Mouse (Mus musculus) cerebellum, adult 18-20 months (tissue): ENCODE results near the gene Sell.
"Not testable (repeated sequence)": the region's sequence is repeated elsewhere in the genome, so short reads cannot be mapped to it uniquely, and the experiment has no call there.

Experiments
- DNase-seq, 2 experiments: peaks; one replicate each; pipeline ENCODE4 v3.0.0; 2021

The Sell gene

DNA sequence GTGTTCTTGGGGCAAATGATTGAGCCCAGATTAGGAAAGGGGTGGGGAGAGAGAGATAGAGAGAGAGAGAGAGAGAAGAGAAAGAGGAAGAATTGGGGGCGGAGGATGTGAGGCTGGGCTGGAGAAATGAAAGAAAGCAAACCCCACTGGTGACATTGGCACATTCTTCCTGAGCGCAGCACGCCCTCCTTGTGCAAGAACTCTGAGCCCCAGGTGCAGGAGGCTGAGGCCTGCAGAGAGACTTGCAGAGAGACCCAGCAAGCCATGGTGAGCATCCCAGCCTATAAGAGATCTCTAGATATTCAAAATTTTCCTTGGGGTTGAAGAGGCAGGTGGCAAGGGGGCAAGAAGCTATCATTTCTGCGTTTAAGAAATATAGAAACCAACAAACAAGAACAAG, at the start of gene Sell:
Sell (plus strand) TSS at position 58 of the 400 bp plus-strand sequence.
- no peak for DNase-seq

DNA sequence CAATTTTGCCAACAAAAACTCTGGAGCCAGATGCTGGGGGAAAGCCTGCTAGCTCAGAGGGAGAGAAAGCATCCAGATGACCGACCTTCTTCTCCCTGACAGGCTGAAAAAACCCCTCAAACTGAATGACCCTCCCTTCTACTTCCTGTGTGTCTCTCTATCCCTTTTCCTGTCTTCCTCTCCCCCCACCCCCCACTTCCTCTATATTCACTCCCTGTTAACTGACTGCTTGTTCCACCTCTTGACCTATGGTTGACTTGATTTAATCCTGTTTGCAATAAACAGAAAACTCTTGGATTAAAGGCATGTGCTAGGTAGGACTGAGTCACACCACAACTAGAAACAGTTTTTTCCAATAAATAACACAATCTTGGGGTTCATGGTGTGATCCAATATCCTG, 47.2 kb upstream of the Sell start:
- no peak for DNase-seq

DNA sequence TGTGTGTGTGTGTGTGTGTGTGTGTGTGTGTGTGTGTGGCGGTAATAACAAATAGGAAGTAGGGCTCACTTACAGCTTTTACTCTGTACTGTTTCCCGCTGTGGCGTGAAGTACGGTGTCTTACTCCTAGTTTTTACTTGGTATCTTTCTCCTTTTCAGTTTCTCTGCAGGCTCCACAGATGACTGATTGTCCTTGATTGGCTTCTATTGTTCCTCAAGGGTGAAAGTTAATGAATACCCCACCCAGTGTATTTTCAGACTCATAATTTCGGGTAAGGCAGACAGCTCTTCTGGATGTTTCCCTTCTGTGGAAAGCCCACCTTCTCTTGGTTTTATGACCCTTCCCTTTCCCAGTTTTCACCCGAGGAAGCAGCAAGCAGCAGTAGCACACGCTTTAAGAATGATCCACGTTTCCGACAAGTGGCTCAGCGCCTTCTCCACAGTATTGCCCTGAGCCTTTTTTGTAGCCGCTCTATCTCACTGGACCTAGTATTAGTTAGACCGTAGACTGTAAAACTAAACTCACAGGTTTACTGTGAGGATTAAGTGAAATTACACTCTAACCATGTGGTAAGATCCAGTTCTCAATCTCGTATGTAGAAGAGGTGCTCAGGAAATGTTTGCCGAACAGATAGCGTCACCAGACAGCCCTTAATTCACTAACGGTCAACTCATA, 43.4 kb upstream of the Sell start:
- DNase-seq, result no peak

DNA sequence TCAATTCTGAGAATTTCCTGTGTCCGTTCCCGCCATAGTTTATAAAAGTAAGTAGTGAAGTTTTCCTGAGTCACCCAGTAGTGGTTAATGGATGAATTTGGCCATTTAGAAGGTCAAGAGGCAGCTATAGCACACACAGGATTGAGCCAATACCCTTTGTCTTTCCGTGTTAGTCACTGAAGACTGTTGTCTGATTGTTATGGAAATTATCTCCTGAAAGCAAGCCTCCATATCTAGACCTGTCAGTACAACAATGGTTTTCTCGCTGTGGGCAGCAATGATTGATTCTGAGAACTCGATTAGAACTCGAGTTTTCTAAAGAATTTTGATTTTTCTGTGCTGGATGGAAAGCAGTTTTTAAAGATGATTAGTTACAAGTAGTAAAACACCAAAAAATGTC, 42.0 kb upstream of the Sell start:
- no peak for DNase-seq

DNA sequence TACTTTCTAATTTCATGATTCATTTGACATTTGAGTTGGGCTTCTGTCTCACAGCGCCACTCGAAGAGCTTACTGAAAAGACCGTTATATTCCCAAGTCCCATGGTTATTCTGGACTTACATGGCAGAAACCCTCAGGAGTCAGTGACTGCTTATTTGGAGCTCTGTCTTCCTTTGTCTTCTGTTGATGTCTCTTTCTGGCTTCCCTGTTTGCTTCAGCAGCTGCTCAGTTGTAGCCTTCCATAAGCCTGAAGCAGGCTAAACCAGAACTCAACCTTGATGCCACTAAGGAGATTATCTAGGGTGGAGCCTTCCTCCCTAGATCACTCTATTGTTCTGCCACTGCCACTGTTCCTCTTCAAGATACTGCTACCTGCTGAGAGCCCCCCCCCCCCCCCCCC, 41.0 kb upstream of the Sell start:
- not testable (repeated sequence) for DNase-seq

DNA sequence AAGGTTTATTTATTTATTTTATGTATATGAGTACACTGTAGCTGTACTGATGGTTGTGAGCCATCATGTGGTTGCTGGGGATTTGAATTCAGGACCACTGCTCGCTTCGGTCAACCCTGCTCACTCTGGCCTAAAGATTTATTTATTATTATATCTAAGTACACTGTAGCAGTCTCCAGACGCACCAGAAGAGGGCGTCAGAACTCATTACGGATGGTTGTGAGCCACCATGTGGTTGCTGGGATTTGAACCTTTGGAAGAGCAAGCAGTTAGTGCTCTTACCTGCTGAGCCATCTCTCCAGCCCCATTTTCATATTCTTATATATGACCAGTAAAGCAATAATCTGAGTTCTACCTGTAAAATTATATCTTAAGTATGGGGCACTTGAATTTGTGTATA, 39.7 kb upstream of the Sell start:
- not testable (repeated sequence) for DNase-seq

DNA sequence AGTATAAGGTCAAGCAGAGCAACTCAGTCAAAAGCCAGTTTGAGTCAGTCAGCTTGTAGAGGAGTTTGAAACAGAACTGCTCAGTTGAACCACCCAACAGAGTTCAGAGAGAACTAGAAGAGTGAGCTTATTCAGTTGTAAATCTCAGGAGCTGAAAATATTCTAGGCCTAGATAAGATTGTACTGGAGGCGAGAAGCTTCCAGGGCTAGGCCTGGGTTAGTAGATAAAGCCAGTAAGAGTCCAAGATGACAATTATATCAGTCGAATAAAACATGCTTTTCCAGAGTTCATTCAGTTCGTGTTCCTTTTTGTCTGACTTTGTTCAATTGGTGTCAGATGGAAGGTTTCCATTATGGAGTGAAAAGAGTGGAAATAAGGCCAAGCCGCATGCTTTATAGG, 36.1 kb upstream of the Sell start:
- DNase-seq, result no peak

DNA sequence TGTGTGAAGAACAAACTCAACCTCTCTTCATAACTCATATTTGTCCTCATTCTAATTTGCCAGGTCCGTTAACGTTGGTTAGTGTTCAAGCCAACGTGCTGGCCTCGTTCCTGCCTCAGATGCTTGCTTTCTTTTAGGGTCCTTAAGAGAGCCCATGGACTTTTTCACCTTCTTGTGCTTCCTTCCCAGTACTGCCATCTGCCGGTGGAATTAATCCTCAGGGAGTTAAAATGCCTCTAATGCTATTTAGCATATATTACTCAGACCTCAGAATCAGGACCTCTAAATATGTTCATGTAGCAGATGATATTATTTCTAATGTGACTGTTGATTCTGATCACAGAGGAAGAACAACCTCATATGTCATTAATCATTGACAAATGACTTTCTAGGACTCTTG, 34.4 kb upstream of the Sell start:
- peak in 1 of 2 experiments; percentile 4 for DNase-seq

DNA sequence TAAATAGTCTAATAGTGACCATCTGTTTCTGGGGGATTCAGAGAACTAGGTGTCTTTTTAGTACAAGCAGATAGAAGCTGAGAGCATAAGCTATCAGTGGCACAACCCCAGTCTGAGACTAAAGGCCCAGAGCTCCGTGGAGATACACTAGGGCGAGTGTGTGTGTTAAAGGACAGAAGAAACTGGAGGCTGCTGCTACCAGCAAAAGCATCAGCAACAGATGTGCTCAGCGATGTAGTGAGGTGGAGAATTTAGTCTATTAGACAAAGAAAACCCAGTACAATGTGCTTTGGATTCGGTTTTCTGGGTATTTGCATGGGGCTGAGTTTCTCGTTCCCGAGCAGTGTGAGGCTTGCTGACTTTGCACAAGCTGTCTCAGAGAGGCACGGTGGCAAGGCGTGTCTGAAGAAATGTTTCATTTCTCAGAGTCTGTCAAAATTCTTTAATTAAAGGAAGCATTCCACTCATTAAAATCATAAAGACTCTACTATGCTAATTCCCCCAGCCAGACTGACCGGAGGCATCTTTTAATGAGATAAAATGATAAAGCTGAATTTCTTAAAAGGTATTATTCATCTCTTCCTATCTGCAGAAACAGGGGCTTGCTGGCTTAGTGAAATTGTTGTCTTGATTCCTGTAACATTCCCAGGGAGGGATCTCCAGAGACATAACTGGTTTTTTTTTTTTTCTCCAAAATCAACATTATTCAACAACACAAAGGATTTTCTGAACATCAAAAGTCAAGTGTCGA, 21.2 kb upstream of the Sell start:
- DNase-seq, result no peak

DNA sequence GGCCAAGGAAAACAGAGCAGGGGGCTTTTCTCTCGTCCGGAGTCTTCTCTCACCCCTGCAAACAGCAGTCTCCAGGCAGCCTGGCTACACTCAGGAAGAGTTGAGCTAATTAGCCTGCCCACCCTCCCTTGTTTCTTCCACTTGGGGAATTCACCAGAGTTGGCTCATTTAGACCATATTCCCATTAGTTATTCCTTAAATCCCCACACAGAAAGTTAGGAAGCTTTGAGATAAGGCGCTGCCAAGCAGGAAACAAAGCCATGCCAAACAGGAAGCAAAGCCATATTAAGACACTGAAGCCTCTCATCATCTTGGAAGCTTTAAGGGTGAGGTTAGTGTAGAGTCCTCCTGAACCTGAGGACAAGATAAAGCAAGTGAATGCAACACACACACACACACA, 18.2 kb upstream of the Sell start:
- DNase-seq, result no peak

DNA sequence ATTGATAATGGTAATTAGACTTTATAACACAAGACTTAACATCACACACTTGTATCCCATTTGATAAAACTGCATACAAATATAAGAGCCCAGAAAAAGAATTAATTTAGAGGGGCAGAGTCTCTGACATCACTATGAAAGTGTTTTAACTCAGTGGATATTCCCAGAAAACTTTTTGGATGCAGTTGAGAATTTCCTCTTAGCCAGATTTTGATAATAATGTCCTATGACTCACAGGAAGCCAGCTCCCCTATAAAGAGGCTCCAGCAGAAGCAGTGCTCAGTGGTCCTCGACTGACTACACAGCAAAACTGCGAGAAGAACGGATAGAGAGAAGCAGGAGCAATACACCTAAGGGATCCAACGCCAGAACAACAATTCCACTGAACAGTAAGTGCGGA, 13.8 kb upstream of the Sell start, which contains the start of gene Sele:
Sele (plus strand) TSS at position 301 of the 400 bp plus-strand sequence.
- no peak for DNase-seq

DNA sequence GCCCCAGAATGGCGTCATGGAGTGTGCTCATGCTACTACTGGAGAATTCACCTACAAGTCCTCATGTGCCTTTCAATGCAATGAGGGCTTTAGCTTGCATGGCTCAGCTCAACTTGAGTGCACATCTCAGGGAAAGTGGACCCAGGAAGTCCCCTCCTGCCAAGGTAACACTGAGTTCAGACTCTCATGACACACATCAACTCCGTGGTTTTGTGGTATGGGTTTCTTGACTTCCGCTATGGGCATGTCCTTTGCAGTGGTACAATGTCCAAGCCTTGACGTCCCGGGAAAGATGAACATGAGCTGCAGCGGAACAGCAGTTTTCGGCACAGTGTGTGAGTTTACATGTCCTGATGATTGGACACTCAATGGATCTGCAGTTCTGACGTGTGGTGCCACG, 8.2 kb upstream of the Sell start:
- DNase-seq, result no peak

DNA sequence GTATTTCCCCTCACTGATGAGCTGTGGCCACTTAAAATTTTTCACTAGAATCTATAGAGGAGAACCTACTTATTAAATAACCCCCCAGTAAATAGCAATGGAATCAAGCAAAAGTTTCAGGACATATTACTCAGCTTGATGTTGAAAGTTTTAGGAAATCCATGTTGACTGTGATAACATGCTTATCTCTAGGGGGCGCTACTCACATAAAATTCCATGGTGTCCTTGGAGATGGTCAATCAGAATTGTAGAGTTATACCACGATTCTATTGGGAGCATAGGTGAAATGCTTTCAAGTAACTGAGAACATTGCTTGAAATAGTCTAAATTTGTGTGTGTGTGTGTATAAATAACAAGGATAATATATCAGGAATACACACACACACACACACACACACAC, 7.0 kb upstream of the Sell start:
- DNase-seq, result no peak

DNA sequence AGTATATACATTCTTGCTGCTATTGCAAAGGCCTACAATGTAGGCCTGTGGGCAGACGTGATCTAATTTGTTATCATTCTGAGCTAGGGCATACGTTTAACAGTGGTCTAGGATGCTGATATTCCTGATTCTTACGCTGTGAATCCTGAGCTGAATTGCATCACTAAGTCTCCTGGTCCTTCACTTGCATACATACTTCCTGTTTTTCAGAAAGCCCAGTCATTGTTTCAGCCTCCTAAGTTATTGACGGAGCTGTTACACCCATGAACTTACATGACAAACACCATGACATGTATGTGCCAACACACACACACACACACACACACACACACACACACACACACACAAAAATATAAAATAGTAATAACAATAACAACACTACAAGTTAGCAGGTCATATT, 1.7 kb upstream of the Sell start:
- DNase-seq, result no peak

DNA sequence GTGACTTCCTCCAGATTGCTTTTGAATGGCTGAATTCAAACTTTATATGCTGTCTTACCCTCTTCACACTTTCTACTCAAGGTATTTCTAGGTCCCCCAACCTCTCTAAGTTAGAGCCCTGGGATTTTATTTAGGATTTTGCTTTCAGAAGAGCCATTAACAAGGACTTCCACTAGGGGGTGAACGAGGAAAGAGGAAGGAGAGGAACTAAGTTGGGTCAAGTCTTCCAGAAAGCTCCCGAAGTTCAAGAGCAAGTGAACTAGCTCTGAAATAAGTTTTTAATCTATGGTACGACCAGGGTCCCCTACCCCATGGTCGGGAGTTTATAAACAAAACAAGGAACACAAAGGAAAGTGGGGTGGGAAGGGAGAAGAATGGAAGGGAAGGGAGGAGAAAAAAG, 504 bp upstream of the Sell start:
- no peak for DNase-seq

DNA sequence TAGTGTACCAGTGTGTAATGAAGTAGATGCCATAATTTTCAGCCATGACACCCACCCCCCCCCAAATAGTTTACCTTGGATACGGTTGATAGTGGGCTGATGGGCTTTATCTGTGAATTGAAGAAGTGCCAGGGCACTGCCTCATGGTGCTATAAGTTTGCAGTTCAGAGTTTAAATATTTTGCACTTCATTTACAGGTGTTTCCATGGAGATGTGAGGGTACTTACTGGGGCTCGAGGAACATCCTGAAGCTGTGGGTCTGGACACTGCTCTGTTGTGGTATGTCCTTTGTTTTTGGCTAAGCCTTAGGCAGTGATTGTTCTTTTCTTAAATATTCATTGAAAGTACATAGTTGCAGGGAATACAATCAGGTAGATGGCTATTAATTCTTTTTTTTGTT, 1.1 kb downstream of the Sell start:
- no peak for DNase-seq

DNA sequence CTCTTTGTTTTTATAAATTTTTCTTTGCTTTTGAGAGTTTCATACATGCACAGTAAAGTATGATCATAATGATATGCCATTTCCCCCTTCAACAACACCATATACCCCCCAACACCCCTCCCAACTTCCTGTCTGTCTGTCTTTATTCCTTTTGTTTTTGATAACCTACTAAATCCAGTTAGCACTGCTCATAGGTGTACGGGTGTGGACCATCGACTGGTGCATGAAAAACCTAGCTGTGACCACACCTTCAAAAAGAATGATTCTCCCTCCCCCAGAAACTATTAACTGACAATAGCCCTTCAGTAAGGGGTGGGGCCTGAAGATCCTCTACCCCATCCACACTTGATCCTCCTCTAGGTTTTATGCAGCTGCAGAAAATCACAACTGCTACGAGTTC, 2.0 kb downstream of the Sell start:
- DNase-seq, result no peak

DNA sequence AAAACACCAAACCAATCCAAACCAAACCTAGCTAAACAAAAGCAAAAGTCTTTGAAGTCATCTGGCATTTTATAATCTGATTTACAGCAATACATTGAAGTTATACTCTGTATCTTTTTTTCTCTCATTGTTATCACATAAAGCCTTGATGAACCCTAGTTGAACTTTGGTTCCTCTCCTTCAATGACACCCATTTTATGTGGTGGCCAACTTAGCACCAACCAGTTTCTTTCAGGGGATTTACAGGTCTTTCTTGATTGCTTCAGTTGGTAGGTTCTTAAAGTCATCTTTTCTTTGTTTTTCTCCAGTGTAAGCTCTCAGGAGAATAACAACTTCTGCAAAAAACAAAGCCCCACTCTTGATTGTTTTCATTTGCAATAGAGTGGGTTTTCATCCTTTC, 7.5 kb downstream of the Sell start:
- no peak for DNase-seq

DNA sequence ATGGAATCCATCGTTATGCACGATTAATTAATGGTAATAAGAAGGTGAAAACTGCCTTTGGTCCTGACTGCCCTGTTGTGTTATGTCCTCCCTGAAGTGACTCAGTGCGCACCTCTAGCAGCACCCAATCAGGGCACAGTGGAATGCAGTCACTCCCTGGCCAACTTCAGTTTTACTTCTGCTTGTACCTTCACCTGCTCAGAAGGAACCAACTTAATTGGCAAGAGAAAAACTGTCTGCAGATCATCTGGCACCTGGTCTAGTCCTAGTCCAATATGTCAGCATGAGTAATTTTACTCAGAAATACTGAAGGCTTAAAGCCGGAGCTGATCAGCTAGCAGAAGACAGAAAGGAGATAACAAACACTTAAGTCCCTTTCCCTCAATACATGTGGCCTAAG, 8.7 kb downstream of the Sell start:
- no peak for DNase-seq

DNA sequence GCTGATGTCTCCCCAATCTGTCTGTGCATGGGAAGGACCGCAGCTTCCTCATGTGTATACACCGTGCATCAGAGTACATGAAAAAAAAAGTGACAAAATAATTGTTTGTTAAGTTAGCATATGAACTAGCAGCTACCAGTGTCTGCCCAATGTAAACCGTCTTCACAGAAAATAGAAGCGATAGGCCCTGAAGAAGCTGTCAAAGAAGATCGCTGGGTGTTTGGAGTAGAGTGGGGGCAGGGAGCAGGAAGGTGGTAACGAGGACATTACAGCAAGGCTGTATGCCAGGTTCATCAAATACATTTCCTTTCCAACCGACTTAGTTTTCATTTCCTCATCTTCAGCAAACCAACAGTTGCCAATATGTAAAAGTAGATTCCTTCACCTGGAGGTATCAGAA, 9.3 kb downstream of the Sell start:
- DNase-seq, result no peak

DNA sequence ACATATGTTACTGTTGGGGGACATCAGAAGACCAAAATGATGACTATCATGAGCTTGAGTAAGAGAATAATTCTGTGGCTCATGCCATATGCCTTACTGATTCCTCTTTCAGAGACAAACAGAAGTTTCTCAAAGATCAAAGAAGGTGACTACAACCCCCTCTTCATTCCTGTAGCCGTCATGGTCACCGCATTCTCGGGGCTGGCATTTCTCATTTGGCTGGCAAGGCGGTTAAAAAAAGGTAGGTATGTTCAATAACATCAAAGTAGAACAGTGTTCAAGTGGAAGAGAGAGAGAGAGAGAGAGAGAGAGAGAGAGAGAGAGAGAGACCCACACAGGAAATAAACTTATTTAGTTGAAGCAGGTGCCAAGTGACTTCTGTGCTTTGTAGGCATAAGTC, 10.2 kb downstream of the Sell start:
- no peak for DNase-seq

DNA sequence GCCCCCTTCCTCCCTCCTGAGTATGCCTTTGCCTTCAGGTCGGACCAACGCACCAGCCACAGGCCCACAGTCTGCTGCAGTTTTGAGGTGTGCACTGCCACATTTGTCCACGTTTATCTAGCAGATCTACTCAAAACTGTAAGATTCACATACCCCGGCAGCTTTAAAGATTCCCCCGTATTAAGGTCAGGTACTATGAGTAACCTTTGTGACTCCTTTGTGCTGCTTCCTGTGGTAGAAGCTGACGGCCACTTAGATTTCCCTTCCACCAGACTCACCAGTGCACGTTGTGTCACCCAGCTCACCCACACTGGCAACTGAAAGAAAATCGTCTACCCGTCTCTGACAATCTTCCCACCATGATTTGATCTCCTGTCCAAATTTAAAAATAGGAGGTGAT, 11.3 kb downstream of the Sell start:
- no peak for DNase-seq

DNA sequence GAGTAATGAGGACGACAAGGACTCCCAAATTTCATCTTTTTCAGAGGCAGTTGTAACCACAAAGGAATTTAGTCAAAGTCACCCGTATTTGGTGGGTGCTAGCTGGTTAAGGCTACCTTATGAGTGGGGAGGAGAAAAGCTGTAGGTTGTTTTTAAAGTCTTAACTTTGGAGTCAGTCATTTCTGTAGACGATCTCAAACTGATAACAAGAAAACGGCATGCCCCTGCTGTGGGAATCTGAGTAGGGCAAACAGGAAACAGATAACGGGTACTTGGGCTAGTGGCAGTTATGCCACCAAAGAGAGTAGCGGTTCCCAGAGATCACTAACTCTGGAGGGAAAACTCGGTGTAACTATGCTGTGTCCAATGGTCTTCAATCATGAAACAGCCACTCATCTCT, 12.0 kb downstream of the Sell start:
- no peak for DNase-seq

DNA sequence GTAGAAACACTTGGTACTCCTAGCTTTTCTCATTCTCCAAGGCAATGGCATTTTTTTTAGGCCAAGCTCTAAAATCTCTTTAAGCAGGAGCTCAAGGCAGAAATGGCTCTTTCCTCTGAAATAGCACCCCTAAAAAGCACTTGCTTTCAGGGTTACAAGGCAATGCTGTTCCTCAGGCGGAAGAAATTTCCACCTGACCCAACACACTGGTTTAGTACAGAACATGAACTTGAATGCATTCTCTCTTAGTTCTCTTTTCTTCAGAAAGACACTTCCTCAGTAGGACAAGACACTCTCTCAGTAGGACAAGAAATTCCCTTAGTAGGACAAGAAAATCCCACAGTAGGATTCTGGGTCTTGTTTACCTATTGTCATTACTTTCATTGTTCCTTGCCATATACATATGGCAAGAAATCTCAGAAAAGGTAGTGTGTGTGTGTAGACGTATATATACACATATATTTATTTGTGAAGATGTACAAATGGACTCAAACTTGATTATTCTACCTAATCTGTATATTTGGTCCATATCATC, 12.9 kb downstream of the Sell start:
- DNase-seq, result no peak

DNA sequence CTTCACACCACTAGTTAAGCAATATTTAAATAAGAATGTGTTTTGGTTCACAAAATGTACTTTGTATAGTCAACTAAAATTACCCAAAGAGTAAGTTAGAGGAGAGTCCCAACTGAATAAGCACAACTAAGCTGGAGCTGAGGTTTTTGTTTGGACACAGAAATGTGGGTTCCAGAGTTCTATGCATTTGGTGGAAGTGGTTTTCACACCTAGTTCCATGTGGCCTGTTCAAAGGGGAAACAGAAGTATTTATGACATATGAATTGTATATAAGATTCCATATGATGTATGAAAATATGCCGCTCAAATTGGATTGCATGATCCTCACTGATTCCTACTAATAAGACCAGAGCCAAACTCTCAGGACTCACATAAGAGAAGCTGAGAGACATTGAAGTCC, 13.6 kb downstream of the Sell start:
- DNase-seq, result no peak
